Mouse (Mus musculus) splenic B cell, adult 2 months (primary cell): ENCODE measurements around the gene Trappc6a.

Source experiments
- DNase-seq: peaks from one replicate; pipeline ENCODE4 v3.0.0-alpha.2; 2011; ENCODE audit warnings: low read depth, low spot score
- H3K27me3 ChIP-seq: 2 replicates; pipeline ENCODE4 v1.6.1; 2012; ENCODE audit warnings: mild to moderate bottlenecking, low read length, moderate library complexity, mixed read lengths; ENCODE audit not compliant: control insufficient read depth, poor library complexity, insufficient read depth, severe bottlenecking
- H3K36me3 ChIP-seq: 2 replicates; pipeline ENCODE4 v1.6.1; 2012; ENCODE audit warnings: mild to moderate bottlenecking, low read length, moderate library complexity, mixed read lengths; ENCODE audit not compliant: control insufficient read depth, poor library complexity, insufficient read depth, severe bottlenecking

Gene Trappc6a

GRCm38 (mm10) chr7:19557982-19558900, 50.0 kb downstream of the Trappc6a start:
- no peak for DNase-seq
- H3K27me3 ChIP-seq, result no peaks in the 10 kb centered on the region
- no peaks in the 10 kb centered on the region for H3K36me3 ChIP-seq

- Histone ChIP-seq H3K36me3 (no peaks in the 10 kb centered on the region), H3K27me3 (no peaks in the 10 kb centered on the region)
- peak; percentile 60 for DNase-seq
These were observed 50.8 kb downstream of the Trappc6a start for GRCm38 (mm10) chr7:19558965-19559364.

- no peak for DNase-seq
- H3K27me3 ChIP-seq, result no peaks in the 10 kb centered on the region
- H3K36me3 ChIP-seq, result peaks cover 6% of the 10 kb centered on the region
These were observed 52.5 kb downstream of the Trappc6a start for GRCm38 (mm10) chr7:19560491-19561260.

- no peak for DNase-seq
- no peaks in the 10 kb centered on the region for H3K27me3 ChIP-seq
- peaks cover 6% of the 10 kb centered on the region for H3K36me3 ChIP-seq
These were observed 53.2 kb downstream of the Trappc6a start for GRCm38 (mm10) chr7:19561431-19561764.

- DNase-seq, result peak; percentile 95
- H3K27me3 ChIP-seq, result no peaks in the 10 kb centered on the region
- H3K36me3 ChIP-seq, result peaks cover 6% of the 10 kb centered on the region
These were observed 53.8 kb downstream of the Trappc6a start for GRCm38 (mm10) chr7:19561765-19562642.

GRCm38 (mm10) chr7:19562643-19563410, 54.6 kb downstream of the Trappc6a start, which contains the start of gene Ppp1r37:
Ppp1r37 (minus strand) TSS chr7:19563076.
- no peak for DNase-seq
- no peaks in the 10 kb centered on the region for H3K27me3 ChIP-seq
- peaks cover 6% of the 10 kb centered on the region for H3K36me3 ChIP-seq

GRCm38 (mm10) chr7:19563884-19564283, 55.7 kb downstream of the Trappc6a start:
- H3K27me3 ChIP-seq, result no peaks in the 10 kb centered on the region
- DNase-seq, result no peak
- H3K36me3 ChIP-seq, result peaks cover 8% of the 10 kb centered on the region

- no peaks in the 10 kb centered on the region for H3K27me3 ChIP-seq
- H3K36me3 ChIP-seq, result peaks cover 8% of the 10 kb centered on the region
- peak; percentile 52 for DNase-seq
These were observed 56.3 kb downstream of the Trappc6a start for GRCm38 (mm10) chr7:19564455-19564854.
